Mouse (Mus musculus): ENCODE results near the gene Smad5.

Smad5 gene

DNA sequence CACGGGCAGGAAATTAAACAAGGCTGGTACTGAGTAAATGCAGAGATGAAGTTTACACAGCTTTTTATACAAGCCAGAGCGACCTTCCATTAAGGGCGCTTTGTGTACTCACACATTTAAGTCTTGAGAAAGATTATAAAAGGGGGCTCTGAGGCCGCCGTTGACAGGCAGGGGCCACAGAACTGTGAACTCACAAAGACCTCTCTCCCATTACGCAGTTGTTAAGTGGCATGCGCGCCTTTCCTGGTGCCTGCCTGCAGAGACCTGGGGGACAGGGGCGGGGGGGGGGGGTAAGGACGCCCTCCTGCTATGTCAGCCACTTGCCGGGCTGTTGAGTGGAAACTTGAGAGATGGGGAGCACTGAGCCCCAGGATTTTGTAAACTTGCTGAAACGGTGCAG lies 54.4 kb downstream of the Smad5 start:
- DNase-seq: no peak

DNA sequence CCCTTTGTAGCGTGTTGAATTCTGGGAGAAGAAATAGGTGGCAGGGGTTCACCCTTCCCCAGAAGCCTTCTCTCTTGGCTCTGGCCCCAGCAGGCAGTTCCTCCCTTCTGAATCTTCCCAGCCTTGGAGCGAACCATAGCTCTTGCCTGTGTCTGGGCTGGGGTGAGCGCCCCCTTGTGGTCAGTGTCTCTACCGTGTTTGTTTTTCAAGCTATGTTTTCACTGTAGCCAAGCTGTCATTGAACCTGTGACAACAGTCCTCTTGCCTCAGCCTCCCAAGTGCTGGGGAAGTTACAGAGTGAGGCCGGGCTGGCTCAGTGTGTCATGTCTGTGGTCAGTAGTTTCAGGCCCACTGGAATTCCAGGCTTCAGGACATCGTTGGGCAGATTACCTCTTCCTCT lies 55.7 kb downstream of the Smad5 start:
- peak; percentile 54 to 82 for DNase-seq

DNA sequence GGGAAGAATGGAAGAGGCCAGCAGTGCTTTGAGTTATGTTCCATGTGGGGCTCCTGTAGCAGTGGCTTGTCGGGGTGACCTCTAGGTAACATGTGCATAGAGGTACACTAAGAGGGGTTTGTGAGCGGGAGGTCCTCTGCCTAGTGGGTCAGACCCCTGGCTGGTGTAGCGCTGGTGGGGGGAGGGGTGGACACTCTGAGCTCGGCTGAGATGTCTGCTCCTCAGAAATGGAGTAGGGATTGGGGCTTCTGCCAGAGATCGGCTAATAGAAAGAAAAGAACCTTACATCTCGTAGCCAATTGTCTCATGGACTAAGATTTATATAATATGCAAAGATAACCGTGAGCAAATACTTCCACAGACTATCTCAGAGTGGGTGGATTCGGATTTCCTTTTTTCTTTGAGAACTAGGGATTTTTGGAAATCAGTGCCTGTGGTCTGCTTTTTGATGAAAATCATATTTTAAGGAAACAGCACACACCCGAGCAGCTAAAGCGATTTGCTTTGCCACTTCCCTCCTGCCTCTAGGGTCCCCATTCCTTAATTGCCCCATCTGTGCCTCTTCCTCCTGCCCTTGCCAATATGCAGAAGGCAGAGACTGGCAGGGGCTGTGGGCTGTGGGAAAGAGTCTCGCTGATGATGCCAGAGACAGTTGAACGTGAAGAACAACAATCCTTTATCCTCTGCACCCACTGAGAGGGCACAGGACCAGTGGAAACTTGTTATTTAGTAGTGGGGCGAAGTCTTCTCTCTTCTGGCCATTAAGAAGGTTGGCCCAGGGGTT lies 59.8 kb downstream of the Smad5 start:
- no peak for DNase-seq

DNA sequence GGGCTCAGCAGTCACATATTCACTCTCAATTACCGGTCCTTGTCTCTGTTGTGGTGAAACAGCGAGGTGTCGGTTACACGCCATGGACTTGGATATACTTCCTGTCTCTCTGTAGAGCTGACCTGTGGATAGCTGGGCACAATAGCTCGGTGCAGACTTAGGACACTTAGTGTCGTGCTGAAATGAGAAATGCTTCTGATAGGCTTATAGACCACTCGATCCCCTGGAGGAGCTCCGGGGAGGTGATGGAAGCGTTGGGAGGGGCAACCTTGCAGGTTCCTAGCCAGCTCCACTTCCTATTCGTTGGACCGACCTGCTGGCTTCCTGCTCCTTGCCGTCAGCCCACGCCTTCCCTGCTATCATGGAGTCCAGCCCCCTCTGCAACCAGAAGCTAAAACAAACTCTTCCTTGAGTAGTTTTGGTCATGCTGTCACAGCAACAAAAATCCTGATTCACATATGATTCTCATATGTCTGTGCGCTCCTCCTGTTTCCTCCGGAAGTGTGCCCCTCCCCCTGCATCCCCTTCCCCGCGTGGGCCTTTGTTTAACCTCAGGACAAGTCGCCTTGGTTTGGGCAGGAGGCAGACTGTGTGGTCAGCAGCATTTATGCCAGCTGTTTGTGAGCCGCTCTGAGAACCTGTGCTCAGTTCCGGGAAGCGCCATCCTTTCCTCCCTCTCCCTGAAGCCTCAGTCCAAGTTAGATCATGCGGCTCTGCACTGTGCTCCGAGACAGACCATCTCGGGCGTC lies 62.6 kb downstream of the Smad5 start:
- no peak for DNase-seq

DNA sequence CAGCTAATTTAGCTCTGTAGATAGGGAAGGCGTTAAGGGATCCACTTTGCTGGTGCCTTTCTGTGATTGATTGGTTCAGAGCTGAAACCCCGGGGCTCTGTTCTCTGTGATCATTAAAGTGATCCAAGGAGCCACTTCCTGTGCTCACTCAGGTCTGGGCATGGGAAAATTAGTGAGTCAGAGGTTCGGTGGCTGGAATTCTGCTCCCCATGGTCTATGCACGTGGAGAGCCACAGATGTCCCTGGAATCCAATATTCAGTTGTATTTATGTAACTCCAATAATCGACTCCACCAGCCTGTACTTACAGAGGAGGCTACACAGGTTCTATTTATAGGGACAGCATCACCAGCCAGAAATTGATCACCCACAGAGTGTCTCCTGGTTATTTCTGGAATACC lies 63.4 kb downstream of the Smad5 start:
- no peak for DNase-seq

DNA sequence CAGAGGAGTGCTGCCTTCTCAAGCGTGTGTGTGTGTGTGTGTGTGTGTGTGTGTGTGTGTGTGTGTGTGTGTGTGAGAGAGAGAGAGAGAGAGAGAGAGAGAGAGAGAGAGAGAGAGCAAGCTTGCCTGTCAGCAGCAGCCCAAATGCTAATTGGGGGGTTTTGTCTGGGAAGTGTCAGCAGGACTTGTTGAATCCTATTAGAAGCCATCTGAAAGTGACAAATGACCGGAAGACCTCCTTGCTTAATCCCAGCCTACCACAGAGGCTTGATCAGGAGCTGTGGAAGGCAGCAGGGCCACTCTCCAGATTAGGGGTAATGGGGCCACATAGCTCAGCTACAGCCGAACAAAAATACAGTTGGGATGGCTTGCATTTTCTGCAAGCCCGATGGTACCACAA lies 66.6 kb downstream of the Smad5 start:
- DNase-seq: no peak

DNA sequence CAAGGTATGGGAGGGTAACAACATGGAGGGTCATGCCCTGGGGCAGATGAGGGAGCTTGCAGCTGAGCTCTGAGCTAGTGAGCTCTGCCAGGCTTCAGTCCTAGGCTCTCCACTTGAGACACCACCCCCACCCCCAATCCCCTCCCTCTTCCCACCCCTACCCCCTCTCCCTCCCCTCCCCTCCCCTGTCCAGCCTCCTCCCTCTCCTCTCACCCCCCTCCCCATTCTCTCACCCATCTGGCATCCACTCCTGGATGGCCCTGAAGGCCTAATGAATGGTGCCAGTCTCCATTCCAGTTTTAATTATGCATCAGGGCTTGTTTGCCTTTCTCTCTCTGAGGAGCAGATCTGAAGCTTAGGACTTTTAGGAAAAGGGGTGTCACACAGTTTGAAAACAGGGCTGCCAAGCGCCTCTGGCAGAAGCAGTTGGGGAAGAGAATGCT lies 67.3 kb downstream of the Smad5 start:
- DNase-seq: no peak

DNA sequence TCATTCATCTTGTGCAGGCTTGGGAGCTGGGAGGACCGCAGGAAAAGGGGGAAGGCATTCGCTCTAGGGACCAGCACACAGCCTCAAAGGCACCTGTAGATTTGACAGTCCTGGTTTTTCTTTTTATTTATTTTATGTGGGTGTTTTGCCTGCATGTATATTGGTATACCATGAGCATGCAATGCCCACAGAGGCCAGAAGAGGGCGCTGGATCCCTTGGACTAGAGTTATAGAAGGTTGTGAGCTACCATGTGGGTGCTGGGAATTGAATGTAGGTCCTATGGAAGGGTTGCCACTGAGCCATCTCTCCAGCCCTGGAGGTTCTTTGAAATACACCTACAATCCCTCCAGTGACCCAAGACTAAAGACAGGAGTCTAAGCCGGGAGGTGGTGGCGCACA lies 68.0 kb downstream of the Smad5 start:
- no peak for DNase-seq

DNA sequence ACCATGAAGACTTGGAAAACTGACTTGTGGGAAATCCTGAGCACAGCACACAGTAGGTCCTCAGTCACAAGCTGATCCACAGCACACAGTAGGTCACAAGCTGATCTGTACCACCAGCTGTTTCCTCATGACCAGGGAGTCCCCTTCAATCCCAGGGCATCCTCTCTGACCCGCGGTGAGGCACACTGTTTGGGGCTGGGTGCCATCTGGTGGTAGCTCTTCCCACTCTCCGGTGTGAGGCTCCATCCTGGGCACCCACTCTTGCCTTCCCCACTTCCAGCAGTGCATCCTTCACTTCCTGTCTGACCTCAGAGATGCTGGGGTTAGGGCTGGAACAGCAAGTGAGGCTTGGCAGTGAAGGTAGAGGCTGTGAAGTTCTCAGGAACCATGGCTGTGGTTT lies 69.8 kb downstream of the Smad5 start:
- no peak for DNase-seq

DNA sequence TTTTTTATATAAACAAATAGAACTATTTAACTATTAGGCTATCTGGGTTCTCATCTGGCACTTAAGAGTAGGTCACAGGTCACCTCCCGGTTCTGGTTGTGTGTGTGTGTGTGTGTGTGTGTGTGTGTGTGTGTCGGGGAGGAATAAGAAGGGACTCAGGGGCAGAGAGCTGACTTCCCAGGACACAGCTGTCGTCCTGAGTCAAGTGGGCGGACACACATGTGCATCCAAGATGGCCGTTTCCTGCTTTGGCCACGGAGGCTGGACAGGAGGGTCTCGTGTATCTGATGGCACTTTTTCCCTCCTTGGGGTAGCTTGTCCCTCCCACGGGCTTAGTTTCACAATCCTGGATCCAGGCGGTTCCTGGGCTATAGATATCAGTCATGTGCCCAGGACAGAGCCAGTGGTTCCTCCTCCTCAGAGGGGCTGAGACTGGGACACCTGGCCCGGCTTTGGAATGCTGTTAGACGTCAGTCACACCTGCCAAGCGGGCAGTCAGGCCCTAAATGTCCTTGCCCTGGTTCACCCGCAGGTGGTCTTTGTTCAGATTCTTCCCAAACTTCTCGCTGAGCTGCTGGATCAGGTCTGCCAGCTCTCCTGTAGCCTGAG lies 70.6 kb downstream of the Smad5 start:
- no peak for DNase-seq

DNA sequence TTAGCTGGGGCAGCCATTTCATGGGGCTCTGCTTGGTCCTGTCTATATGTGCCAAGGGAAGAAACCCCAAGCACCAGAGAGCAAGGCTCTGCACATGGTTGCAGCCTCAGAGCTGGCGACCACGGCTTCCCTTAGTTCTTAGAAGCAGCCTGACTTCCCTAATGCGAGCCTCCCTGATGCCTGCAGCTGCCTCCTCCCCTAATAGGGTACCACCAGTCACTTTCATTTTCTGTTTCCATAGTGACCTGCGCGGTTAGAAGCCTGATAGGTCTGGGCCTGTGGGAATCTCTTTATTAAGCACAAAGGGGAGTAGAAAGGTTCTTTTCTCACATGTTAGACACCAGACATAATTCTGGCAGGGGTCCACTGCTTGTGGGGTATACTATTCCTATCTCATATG lies 71.5 kb downstream of the Smad5 start:
- no peak for DNase-seq

DNA sequence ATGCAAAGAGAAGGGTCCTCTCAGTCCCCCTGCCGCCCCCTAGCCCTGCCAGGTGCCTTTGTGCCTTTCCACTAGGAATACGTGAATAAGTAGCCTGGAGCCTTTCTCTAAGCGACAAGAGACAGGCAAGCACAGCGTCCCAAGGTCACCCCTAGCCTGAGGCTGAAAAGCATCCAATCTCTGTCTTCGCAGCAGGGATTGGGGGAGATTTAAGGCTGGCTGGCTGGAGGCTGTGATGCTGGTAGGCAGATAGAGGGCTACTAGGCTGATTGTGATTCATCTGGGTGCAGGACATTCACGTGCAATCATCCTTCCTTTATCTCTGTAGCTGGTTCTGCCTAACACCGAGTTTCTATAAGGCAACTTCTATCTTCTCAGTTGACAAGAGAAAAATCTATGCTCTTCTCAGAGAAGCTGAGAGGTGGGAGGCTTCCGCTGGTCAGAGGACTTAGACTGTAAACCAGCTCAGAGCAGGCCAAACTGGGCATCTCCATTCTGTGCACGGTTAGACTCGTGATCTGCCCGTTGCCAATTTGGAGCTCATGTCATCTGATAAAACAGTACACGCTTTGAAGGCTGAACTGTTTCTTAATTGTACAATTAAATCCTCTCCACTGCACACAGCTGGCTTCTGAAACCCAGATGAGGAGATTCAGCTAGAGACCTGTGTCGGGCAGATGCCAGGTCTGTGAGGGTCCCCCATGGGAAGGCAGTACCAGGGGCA lies 78.1 kb downstream of the Smad5 start:
- no peak for DNase-seq

DNA sequence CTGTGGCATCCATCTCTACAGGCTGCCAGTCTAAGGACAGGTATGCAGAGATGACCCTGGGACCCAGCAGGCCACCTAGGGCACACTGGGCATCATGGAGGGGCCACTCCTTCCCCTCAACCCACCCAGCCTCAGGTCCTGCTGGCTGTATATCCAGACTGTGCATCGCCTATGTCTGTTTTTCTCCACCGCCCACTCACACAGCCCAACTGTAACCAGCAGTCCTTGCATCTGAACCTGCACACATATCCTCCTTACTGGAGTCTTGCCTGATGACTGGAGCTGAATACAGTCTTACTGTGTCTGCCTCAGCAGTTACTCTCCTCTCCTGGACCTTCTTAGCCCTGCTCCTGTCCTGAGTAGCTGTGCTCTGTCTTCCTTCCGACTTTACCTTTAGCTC lies 78.9 kb downstream of the Smad5 start:
- DNase-seq: no peak

DNA sequence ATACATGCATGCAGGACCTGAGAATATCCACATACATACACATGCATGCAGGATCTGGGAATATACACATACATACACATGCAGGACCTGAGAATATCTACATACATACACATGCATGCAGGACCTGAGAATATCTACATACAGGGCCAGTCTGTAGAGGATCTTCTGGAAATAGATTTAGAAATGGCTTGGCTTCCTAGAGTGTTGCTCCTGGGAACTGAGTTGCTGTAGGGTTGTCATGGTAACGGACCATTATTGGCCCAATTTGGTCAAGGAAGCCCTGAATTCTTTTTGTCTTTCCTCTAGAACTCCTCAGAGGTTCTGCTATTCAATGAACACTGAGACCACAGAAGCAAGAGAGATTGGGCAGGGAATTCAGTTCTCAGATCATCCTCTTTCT lies 79.8 kb downstream of the Smad5 start:
- DNase-seq: no peak

DNA sequence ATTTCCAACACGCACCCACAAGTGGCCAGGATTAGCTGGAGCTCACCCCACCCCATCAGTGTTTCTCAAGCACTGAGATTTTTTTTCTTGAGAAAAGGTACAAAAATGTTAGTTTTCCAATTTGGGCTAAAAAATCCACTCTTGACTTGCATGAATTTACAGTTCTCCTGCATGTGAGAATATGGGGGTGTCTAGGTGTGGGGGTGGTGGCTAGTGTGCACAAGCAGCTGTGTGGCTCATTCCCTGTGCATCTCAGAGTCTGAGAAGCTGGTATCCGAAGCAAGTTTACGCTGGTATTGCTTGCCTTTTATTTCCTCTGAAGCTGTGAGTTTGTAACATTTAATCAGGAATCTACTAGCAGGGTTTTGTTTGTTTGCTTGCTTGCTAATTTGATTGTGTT lies 87.9 kb downstream of the Smad5 start:
- DNase-seq: no peak
